Mouse (Mus musculus) adrenal gland, postnatal 0 days (tissue): ENCODE data around the gene Dnmbp. TPM values are rescaled to one million over a fixed set of nuclear protein-coding genes. Genes with fewer than 3 reads are reported as not detected.

Source experiments
- polyA plus RNA-seq: library from polyadenylated mRNA; unstranded; fragments of >200 nt; fragmentation: Nextera tagmentation; extraction: Ambion mirVana; gene quantifications from 2 replicates; pipeline ENCODE4 v1.2.1, GENCODE M21; 2015

The Dnmbp gene
- polyA plus RNA-seq: 8.0 and 9.1 TPM in 2 replicates

GRCm38 (mm10) chr19:43939769-43940689, at the start of gene Dnmbp:
Gene Dnmbp (minus strand): TSS chr19:43940191.

GRCm38 (mm10) chr19:43986069-43986794, 46.2 kb upstream of the Dnmbp start, which contains the start of gene Cpn1:
Gene Cpn1 (minus strand): TSS chr19:43986556.

Other genes with a start within 250 kb of the Dnmbp start
- 14.9 and 23.3 TPM in 2 replicates for gene Cutc, start 187.2 kb downstream of the Dnmbp start, polyA plus RNA-seq
- 5.6 and 11.9 TPM in 2 replicates for gene Cox15, start 187.2 kb downstream of the Dnmbp start, polyA plus RNA-seq
- gene Abcc2, start 158.0 kb downstream of the Dnmbp start, polyA plus RNA-seq: 0.81 and 1.7 TPM in 2 replicates
- gene Cpn1, start 46.4 kb upstream of the Dnmbp start, polyA plus RNA-seq: 3.7 TPM in 2 replicates
- 2.9 and 3.7 TPM in 2 replicates for gene Cyp2c23, start 89.0 kb upstream of the Dnmbp start, polyA plus RNA-seq
- gene Erlin1, start 129.6 kb upstream of the Dnmbp start, polyA plus RNA-seq: 13.4 and 15.4 TPM in 2 replicates
- 22.2 and 39.3 TPM in 2 replicates for gene Chuk, start 167.3 kb upstream of the Dnmbp start, polyA plus RNA-seq
- 17.1 and 28.5 TPM in 2 replicates for gene Cwf19l1, start 195.7 kb upstream of the Dnmbp start, polyA plus RNA-seq
- 126 and 150 TPM in 2 replicates for gene Bloc1s2, start 206.3 kb upstream of the Dnmbp start, polyA plus RNA-seq